Mouse (Mus musculus): Measurements from ENCODE around the gene Prdm2. TPM values are rescaled to one million over a fixed set of nuclear protein-coding genes. Genes with fewer than 3 reads are reported as not detected.
A peak's percentile ranks its signal among the peaks of the same experiment; 100 is the strongest.

Gene Prdm2
- polyA plus RNA-seq, 1 experiment from 2014 or later, result 18.6 TPM

DNA sequence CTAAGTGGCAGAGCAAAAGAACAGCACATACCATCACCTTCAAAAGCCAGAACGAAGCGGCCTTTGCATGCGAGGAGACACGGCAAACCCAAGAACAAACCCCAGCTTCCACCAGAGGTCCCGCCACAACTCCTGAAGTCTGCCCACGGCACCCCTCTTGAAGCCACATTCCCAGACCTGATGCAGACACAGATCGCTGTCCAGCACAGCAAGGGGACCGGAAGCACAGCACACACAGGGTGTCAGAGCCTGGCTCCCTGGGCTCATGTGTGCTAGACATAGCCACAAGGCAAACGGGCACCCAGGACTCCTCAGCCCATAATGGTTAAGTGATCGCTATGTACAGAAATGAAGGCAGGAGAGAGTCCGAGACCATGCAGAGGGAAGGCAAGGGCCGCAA is 96.9 kb downstream of the Prdm2 start:
- no peaks in the 10 kb centered on the region for H3K9me3 ChIP-seq (replicated peaks)
- H3K4me1 ChIP-seq, result peaks cover 36% of the 10 kb centered on the region
- H3K27ac ChIP-seq, result no peak overlapping the region
- no peaks in the 10 kb centered on the region for H3K27me3 ChIP-seq
- H3K4me3 ChIP-seq, result no peak overlapping the region
- peaks cover 8% of the 10 kb centered on the region for H3K36me3 ChIP-seq (ENCODE audit: poor library complexity, severe bottlenecking)
- H3K9ac ChIP-seq, result no peak overlapping the region
- no peak for ATAC-seq
- 89% methylated on average over 12 of the region's 12 CpGs for WGBS
- no peak overlapping the region for H3K4me2 ChIP-seq

DNA sequence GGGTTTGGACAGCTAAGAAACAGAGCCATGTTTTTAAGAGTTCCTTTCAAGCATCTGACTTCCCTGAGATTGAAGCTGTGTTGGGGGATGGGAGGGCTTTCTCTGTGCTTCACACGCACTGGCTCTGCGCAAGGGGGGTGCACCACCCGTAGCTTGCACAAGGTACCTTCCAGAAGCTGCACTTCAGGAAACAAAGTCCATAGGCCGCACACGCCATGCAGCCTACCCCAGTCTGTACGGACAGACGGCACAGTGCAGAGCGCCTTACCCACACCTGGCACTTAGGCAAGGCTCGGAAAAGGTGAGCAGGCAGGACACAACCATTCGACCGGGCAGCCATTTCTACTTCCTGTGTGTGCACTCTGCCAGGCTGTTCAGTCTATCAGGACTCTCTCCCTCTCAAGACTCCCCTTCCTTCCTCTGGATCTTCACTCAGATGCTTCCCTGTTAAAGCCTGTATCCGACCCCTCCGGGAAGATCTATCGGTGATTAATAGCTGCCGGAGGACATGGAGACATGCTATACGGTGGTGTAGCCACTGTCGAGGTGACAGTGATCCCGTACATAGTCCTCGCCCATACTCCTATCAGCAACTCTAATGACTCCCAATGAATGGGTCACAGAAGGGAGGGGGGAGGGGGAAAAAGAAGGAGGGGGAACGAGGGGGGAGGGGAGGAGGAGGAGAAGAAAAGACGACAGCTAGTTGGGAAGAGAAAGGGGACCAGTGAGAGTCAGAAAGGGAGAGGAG is 98.4 kb downstream of the Prdm2 start:
- H3K9me3 ChIP-seq (replicated peaks), result no peaks in the 10 kb centered on the region
- peaks cover 22% of the 10 kb centered on the region for H3K36me3 ChIP-seq (ENCODE audit: poor library complexity, severe bottlenecking)
- H3K27ac ChIP-seq, result no peak overlapping the region
- H3K27me3 ChIP-seq, result no peaks in the 10 kb centered on the region
- 75% methylated on average over 21 of the region's 21 CpGs for WGBS
- no peak overlapping the region; the same call in 1 of the 2 replicates for H3K9ac ChIP-seq
- no peak overlapping the region for H3K4me2 ChIP-seq
- peaks cover 27% of the 10 kb centered on the region for H3K4me1 ChIP-seq
- H3K4me3 ChIP-seq, result no peak overlapping the region
- ATAC-seq, result no peak

- Histone ChIP-seq H3K27ac (no peak overlapping the region), H3K4me2 (no peak overlapping the region), H3K36me3 (ENCODE audit: poor library complexity, severe bottlenecking) (peaks cover 37% of the 10 kb centered on the region), H3K9me3 (replicated peaks) (no peaks in the 10 kb centered on the region), H3K4me3 (no peak overlapping the region), H3K4me1 (peaks cover 18% of the 10 kb centered on the region), H3K9ac (no peak overlapping the region), H3K27me3 (no peaks in the 10 kb centered on the region)
- no peak for ATAC-seq
- WGBS, result 37% methylated on average over 6 of the region's 6 CpGs
Observed at GRCm38 (mm10) chr4:143112985-143113384, 99.8 kb downstream of the Prdm2 start.

DNA sequence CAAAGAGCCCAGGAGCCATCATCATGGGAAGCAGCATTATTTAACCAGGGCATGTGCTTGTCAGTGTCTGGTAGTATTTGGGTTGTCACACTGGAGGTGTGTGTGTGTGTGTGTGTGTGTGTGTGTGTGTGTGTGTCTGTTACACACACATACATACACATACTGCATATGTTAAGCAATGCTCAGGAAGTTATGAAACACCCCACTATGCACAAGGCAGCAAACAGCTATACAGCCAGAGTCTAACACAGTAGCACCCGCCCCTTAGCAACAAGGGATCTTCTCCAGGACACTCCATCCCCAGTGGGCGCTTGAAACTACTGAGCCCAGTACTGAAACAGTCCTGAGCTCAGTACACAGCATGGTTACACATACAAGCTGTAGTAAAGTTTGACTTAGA is 100.4 kb downstream of the Prdm2 start:
- no peak overlapping the region for H3K4me2 ChIP-seq
- H3K9me3 ChIP-seq (replicated peaks), result no peaks in the 10 kb centered on the region
- 93% methylated on average over 2 of the region's 2 CpGs for WGBS
- no peaks in the 10 kb centered on the region for H3K27me3 ChIP-seq
- H3K4me1 ChIP-seq, result peaks cover 17% of the 10 kb centered on the region
- ATAC-seq, result no peak
- no peak overlapping the region for H3K27ac ChIP-seq
- no peak overlapping the region for H3K9ac ChIP-seq
- no peak overlapping the region for H3K4me3 ChIP-seq
- H3K36me3 ChIP-seq (ENCODE audit: poor library complexity, severe bottlenecking), result peaks cover 41% of the 10 kb centered on the region

GRCm38 (mm10) chr4:143111872-143112271 is 100.9 kb downstream of the Prdm2 start:
- Histone ChIP-seq H3K27me3 (no peaks in the 10 kb centered on the region), H3K4me2 (no peak overlapping the region), H3K36me3 (ENCODE audit: poor library complexity, severe bottlenecking) (peaks cover 45% of the 10 kb centered on the region), H3K4me1 (peaks cover 17% of the 10 kb centered on the region), H3K9me3 (replicated peaks) (no peaks in the 10 kb centered on the region), H3K9ac (no peak overlapping the region), H3K4me3 (no peak overlapping the region), H3K27ac (no peak overlapping the region)
- ATAC-seq, result no peak
- 95% methylated on average over 5 of the region's 5 CpGs for WGBS

GRCm38 (mm10) chr4:143108552-143108951 is 104.2 kb downstream of the Prdm2 start:
- ATAC-seq, result no peak
- WGBS, result 82% methylated on average over 9 of the region's 9 CpGs
- H3K9me3 ChIP-seq (replicated peaks), result no peaks in the 10 kb centered on the region
- no peak overlapping the region for H3K9ac ChIP-seq
- H3K27me3 ChIP-seq, result no peaks in the 10 kb centered on the region
- peaks cover 56% of the 10 kb centered on the region for H3K36me3 ChIP-seq (ENCODE audit: poor library complexity, severe bottlenecking)
- H3K4me3 ChIP-seq, result no peak overlapping the region
- no peak overlapping the region for H3K27ac ChIP-seq
- no peak overlapping the region for H3K4me2 ChIP-seq
- peaks cover 6% of the 10 kb centered on the region; the same call in 1 of the 2 replicates for H3K4me1 ChIP-seq

GRCm38 (mm10) chr4:143106971-143107370 is 105.8 kb downstream of the Prdm2 start:
- WGBS, result 88% methylated on average over 6 of the region's 6 CpGs
- Histone ChIP-seq H3K9ac (no peak overlapping the region), H3K4me2 (no peak overlapping the region), H3K27me3 (no peaks in the 10 kb centered on the region), H3K9me3 (replicated peaks) (no peaks in the 10 kb centered on the region), H3K4me3 (no peak overlapping the region), H3K4me1 (no peaks in the 10 kb centered on the region), H3K36me3 (ENCODE audit: poor library complexity, severe bottlenecking) (peaks cover 56% of the 10 kb centered on the region), H3K27ac (no peak overlapping the region)
- no peak for ATAC-seq

- no peaks in the 10 kb centered on the region for H3K9me3 ChIP-seq (replicated peaks)
- no peaks in the 10 kb centered on the region for H3K4me1 ChIP-seq
- 82% methylated on average over 2 of the region's 2 CpGs for WGBS
- no peaks in the 10 kb centered on the region for H3K27me3 ChIP-seq
- no peak overlapping the region for H3K27ac ChIP-seq
- H3K36me3 ChIP-seq (ENCODE audit: poor library complexity, severe bottlenecking), result peaks cover 55% of the 10 kb centered on the region
- ATAC-seq, result no peak
- no peak overlapping the region for H3K4me3 ChIP-seq
- no peak overlapping the region for H3K9ac ChIP-seq
- H3K4me2 ChIP-seq, result no peak overlapping the region
Observed at GRCm38 (mm10) chr4:143106566-143106965, 106.2 kb downstream of the Prdm2 start.

GRCm38 (mm10) chr4:143104739-143105138 is 108.1 kb downstream of the Prdm2 start:
- H3K4me2 ChIP-seq, result no peak overlapping the region
- 86% methylated on average over 5 of the region's 5 CpGs for WGBS
- H3K9ac ChIP-seq, result no peak overlapping the region
- ATAC-seq, result peak; percentile 25; the same call in 1 of the 2 replicates
- H3K36me3 ChIP-seq (ENCODE audit: poor library complexity, severe bottlenecking), result peaks cover 37% of the 10 kb centered on the region
- H3K27ac ChIP-seq, result no peak overlapping the region
- no peaks in the 10 kb centered on the region for H3K9me3 ChIP-seq (replicated peaks)
- no peaks in the 10 kb centered on the region for H3K27me3 ChIP-seq
- H3K4me1 ChIP-seq, result no peaks in the 10 kb centered on the region
- H3K4me3 ChIP-seq, result no peak overlapping the region

DNA sequence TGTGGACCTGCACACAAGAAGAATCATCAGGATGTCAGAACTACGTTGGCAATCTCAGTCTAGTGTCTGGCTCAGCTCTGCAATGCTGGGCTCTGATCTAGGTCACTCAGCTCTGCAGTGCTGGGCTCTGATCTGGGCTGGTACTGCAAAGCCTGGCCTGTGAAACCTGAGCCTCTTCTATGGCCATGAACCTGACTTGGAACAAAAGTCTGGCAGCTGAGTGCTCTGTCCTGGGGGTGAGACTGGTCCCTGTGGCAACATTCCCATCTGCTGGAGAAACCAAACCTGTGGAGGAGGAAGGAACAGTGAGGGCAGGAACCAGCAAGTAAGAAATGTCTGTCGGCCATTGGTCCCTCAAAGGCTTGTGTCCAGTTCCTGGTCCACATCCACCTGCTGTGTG is 109.0 kb downstream of the Prdm2 start:
- Histone ChIP-seq H3K27ac (no peak overlapping the region), H3K4me1 (no peaks in the 10 kb centered on the region), H3K9ac (no peak overlapping the region), H3K4me3 (no peak overlapping the region), H3K27me3 (no peaks in the 10 kb centered on the region), H3K9me3 (replicated peaks) (no peaks in the 10 kb centered on the region), H3K4me2 (no peak overlapping the region), H3K36me3 (ENCODE audit: poor library complexity, severe bottlenecking) (peaks cover 28% of the 10 kb centered on the region)
- 85% methylated on average over 2 of the region's 2 CpGs for WGBS
- no peak for ATAC-seq

GRCm38 (mm10) chr4:143100157-143100556 is 112.6 kb downstream of the Prdm2 start:
- Histone ChIP-seq H3K4me2 (no peak overlapping the region), H3K9ac (no peak overlapping the region), H3K4me1 (no peaks in the 10 kb centered on the region), H3K27me3 (no peaks in the 10 kb centered on the region), H3K36me3 (ENCODE audit: poor library complexity, severe bottlenecking) (no peaks in the 10 kb centered on the region), H3K27ac (no peak overlapping the region), H3K9me3 (replicated peaks) (no peaks in the 10 kb centered on the region), H3K4me3 (no peak overlapping the region)
- WGBS, result 78% methylated on average over 6 of the region's 6 CpGs
- ATAC-seq, result no peak

- Histone ChIP-seq H3K27me3 (no peaks in the 10 kb centered on the region), H3K9ac (no peak overlapping the region), H3K4me3 (no peak overlapping the region), H3K9me3 (replicated peaks) (no peaks in the 10 kb centered on the region), H3K4me2 (no peak overlapping the region), H3K36me3 (ENCODE audit: poor library complexity, severe bottlenecking) (no peaks in the 10 kb centered on the region), H3K27ac (no peak overlapping the region), H3K4me1 (no peaks in the 10 kb centered on the region)
- no peak for ATAC-seq
- 69% methylated on average over 11 of the region's 11 CpGs for WGBS
Observed at GRCm38 (mm10) chr4:143099288-143100039, 113.3 kb downstream of the Prdm2 start.
